Mouse (Mus musculus) olfactory bulb, adult 2 months (tissue): Measurements from ENCODE around the gene Agxt.

Source experiments
- CTCF ChIP-seq: fragments of 200-500 bp; IDR thresholded peaks from 2 replicates; pipeline ENCODE4 v1.5.1; 2012; ENCODE audit warnings: low read depth, mild to moderate bottlenecking, low read length, moderate library complexity; ENCODE audit not compliant: insufficient read depth
- POLR2A ChIP-seq: fragments of 200-500 bp; IDR thresholded peaks from 2 replicates; pipeline ENCODE4 v1.6.1; 2012; ENCODE audit warnings: mild to moderate bottlenecking, low read depth, low read length, moderate library complexity; ENCODE audit not compliant: insufficient read depth

GRCm38 (mm10) chr1:93100243-93100575 is 34.8 kb upstream of the Agxt start:
- TF ChIP-seq CTCF = no peak
- no peak for TF ChIP-seq POLR2A
